Mouse (Mus musculus) heart, embryonic 14.5 days (tissue): Measurements from ENCODE around the gene Mtch2. TPM values are rescaled to one million over a fixed set of nuclear protein-coding genes. Genes with fewer than 3 reads are reported as not detected.
"Not testable (repeated sequence)": the region's sequence is repeated elsewhere in the genome, so short reads cannot be mapped to it uniquely, and the experiment has no call there.

Source experiments
- ATAC-seq: fragments of 200-750 bp; cut with Nextera tagmentation; 2 replicates; pipeline ENCODE4 v1.8.0; 2017; ENCODE audit warnings: low read depth, moderate TSS enrichment; ENCODE audit not compliant: insufficient number of reproducible peaks, insufficient read depth, low FRiP score
- H3K27ac ChIP-seq, 2 experiments: fragments of 200-500 bp in 1 of 2; fragments of 300-500 bp in 1 of 2; sonication (generic) in 1 of 2; replicated peaks in 1 of 2; 2 replicates each; pipeline ENCODE4 v1.5.1; 2012 to 2014; ENCODE audit warnings: low read depth in 2 of 2, low read length in 2 of 2, control low read depth in 1 of 2, mild to moderate bottlenecking in 1 of 2, mixed read lengths in 1 of 2; ENCODE audit not compliant: control insufficient read depth in 1 of 2, insufficient read depth in 1 of 2
- H3K27me3 ChIP-seq: fragments of 300-500 bp; sonication (generic); 2 replicates; pipeline ENCODE4 v1.6.1; 2014; ENCODE audit warnings: mild to moderate bottlenecking, low read length, control low read depth; ENCODE audit not compliant: control insufficient read depth, insufficient read depth
- H3K36me3 ChIP-seq: fragments of 300-500 bp; sonication (generic); 2 replicates; pipeline ENCODE4 v1.6.1; 2014; ENCODE audit warnings: mild to moderate bottlenecking, control low read depth, low read length, mixed read lengths; ENCODE audit not compliant: control insufficient read depth, insufficient read depth
- H3K4me1 ChIP-seq, 2 experiments: fragments of 200-500 bp in 1 of 2; fragments of 300-500 bp in 1 of 2; sonication (generic) in 1 of 2; 2 replicates each; pipeline ENCODE4 v1.6.1; 2012 to 2014; ENCODE audit warnings: low read length in 2 of 2, control low read depth in 1 of 2, mixed read lengths in 1 of 2; ENCODE audit not compliant: control insufficient read depth in 2 of 2, insufficient read depth in 2 of 2
- H3K4me2 ChIP-seq: fragments of 300-500 bp; sonication (generic); 2 replicates; pipeline ENCODE4 v1.6.1; 2014; ENCODE audit warnings: mild to moderate bottlenecking, low read length
- H3K4me3 ChIP-seq, 2 experiments: fragments of 200-500 bp in 1 of 2; fragments of 300-500 bp in 1 of 2; sonication (generic) in 1 of 2; 2 replicates each; pipeline ENCODE4 v1.5.1; 2012 to 2014; ENCODE audit warnings: low read length in 2 of 2, mild to moderate bottlenecking in 2 of 2, control low read depth in 1 of 2, low read depth in 1 of 2, moderate library complexity in 1 of 2; ENCODE audit not compliant: control insufficient read depth in 1 of 2, insufficient read depth in 1 of 2
- H3K9ac ChIP-seq: fragments of 300-500 bp; sonication (generic); 2 replicates; pipeline ENCODE4 v1.6.1; 2014; ENCODE audit warnings: mild to moderate bottlenecking, low read length
- H3K9me3 ChIP-seq: fragments of 300-500 bp; sonication (generic); 2 replicates; pipeline ENCODE4 v1.6.1; 2016; ENCODE audit warnings: low read length, control low read depth; ENCODE audit not compliant: control insufficient read depth
- WGBS: fragments of 180-500 bp; shearing (Covaris S2); extraction: QIAGEN DNeasy Blood & Tissue Kit; methylation state at CpG from one replicate; pipeline ENCODE4 v1.1.7; 2014; 5-methylcytosine and 5-hydroxymethylcytosine counted together
- polyA plus RNA-seq: library from polyadenylated mRNA; unstranded; fragments of >200 nt; fragmentation: Nextera tagmentation; extraction: Ambion mirVana; gene quantifications from 2 replicates; pipeline ENCODE4 v1.2.1, GENCODE M21; 2014

Mtch2 gene
- polyA plus RNA-seq, 1 experiment from 2014 or later = 286 TPM

- whole genome bisulfite sequencing = 90% methylated on average over 2 of the region's 2 CpGs
- H3K4me1 ChIP-seq = no peaks in the 10 kb centered on the region
- H3K9me3 ChIP-seq = no peaks in the 10 kb centered on the region
- H3K27me3 ChIP-seq = no peaks in the 10 kb centered on the region
- no peak for ATAC-seq
- no peak overlapping the region for H3K9ac ChIP-seq
- H3K36me3 ChIP-seq = no peaks in the 10 kb centered on the region
- H3K27ac ChIP-seq = no peak overlapping the region
- no peak overlapping the region for H3K4me2 ChIP-seq
- H3K4me3 ChIP-seq = no peak overlapping the region
These were observed 24.0 kb upstream of the Mtch2 start for GRCm38 (mm10) chr2:90822978-90823377.

DNA sequence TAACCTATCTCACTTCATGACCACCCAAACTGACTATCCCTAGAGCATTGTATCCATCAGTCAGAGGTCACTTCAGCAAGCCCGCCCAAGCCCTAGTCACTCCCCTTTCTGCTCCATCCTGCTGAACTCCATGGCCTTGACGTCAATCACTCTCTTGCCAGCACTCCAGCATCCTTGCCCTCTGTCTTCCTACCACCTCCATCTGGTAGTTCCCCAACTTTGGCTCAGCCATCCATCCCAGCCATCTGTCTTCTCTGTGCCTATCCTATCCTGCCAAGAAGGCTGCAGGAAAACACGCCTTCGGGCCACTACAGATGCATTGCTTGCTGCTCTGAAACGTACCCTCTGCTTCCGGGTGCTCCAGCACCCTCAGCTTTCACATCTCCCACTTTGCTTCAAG, 23.2 kb upstream of the Mtch2 start:
- Histone ChIP-seq H3K9me3 (no peaks in the 10 kb centered on the region), H3K9ac (no peak overlapping the region), H3K4me1 (no peaks in the 10 kb centered on the region), H3K27ac (no peak overlapping the region), H3K27me3 (no peaks in the 10 kb centered on the region), H3K4me2 (no peak overlapping the region), H3K36me3 (no peaks in the 10 kb centered on the region), H3K4me3 (no peak overlapping the region)
- no peak for ATAC-seq
- 77% methylated on average over 6 of the region's 6 CpGs for WGBS

DNA sequence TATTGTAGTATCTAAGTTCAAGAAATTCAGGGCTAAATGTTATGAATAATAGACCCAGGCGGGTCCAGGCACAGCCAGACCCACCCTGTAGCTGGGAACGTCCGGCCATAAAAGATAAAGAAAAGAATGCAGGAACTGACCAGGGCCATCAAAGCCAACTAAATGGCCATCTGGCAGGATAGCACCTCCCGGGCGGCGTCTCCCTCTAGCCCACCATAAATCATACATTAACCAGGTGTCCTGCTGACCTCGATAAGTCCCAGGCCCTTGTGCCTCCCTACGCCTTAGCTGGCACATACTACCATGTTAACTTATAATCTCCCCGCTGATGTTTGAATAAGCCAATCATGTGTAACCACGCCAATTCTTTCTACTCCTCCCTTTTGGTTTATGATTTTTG, 22.4 kb upstream of the Mtch2 start:
- not testable (repeated sequence) for H3K9me3 ChIP-seq, H3K36me3 ChIP-seq, H3K9ac ChIP-seq, H3K4me2 ChIP-seq, H3K27me3 ChIP-seq, ATAC-seq, H3K4me3 ChIP-seq, H3K4me1 ChIP-seq, H3K27ac ChIP-seq
- WGBS = 61% methylated on average over 10 of the region's 10 CpGs

DNA sequence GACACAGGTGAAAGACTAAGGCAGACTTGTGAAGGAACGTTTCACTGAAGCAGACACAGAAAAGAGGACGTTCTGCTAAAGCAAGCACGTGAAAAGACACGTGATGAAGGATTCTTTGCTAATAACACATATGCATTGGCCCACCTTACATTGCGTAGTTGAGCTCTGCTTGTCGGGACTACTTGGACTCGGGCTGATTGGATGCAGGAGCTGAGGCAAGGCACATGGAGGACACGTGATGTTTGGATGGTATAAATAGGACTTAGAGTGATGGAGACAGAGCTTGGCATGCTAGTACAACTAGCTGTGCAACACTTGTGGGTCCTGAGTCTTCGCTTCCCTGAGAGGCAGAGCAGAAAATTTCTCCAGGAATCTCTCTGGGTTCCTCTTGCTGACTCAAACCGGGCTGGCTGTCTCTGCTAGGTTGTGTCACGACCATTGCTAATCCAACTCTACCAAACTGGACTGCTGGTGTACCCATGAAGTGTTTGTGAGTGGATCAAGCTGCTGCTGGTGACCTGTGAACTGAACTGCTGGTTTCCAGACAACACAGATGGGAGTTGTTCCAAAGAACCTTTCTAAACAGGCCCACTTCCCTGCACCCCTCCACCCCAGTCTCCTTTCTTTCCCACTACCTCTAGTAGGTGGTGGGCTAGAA, 21.3 kb upstream of the Mtch2 start:
- 79% methylated on average over 11 of the region's 11 CpGs for WGBS
- H3K9me3 ChIP-seq = no peaks in the 10 kb centered on the region
- H3K27me3 ChIP-seq = no peaks in the 10 kb centered on the region
- H3K36me3 ChIP-seq = no peaks in the 10 kb centered on the region
- no peak overlapping the region for H3K27ac ChIP-seq
- no peak overlapping the region for H3K9ac ChIP-seq
- ATAC-seq = no peak
- no peaks in the 10 kb centered on the region for H3K4me1 ChIP-seq
- no peak overlapping the region for H3K4me2 ChIP-seq
- no peak overlapping the region for H3K4me3 ChIP-seq

DNA sequence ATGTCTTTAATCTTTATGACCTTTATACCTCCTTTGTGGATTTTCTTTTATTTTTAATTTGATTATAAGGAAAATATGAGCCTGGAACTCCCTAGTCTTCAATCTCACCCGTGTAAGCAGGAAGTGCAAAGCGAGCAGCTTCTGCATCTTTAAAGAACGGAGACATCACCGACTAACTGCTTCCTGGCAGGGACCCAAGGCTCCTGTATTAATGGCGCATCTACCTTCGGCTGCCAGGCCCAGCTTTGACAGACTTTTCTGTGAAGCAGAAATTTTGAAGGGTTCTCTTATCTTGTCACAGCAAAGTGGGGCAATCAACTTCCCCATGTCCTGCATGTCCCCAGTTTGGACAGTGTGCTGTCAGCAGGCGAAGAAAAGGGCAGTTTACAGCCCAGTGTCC, 18.2 kb upstream of the Mtch2 start:
- no peaks in the 10 kb centered on the region for H3K27me3 ChIP-seq
- H3K4me3 ChIP-seq = no peak overlapping the region
- 46% methylated on average over 7 of the region's 7 CpGs for WGBS
- no peak overlapping the region for H3K27ac ChIP-seq
- H3K4me2 ChIP-seq = no peak overlapping the region
- no peaks in the 10 kb centered on the region for H3K9me3 ChIP-seq
- H3K4me1 ChIP-seq = no peaks in the 10 kb centered on the region
- H3K36me3 ChIP-seq = no peaks in the 10 kb centered on the region
- ATAC-seq = no peak
- H3K9ac ChIP-seq = no peak overlapping the region

DNA sequence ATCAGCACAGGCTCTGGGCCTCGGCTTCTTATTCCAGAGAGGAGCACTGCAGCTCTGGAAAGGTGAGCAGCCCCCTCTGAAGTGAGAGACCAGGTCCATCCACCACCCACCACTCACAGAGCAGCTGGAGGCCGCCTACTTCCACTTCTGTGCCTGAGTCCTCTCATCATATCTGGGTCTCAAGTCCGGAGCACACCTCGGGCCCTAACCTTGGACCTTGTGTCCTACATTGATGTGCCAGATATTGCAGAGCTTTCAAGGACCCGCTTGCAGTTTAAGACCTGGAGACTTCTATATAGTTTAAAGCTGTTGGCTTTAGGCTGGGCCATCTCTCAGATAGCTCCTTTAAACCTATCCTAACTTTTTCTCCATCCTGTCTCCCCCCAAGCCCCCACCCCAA, 13.5 kb upstream of the Mtch2 start:
- no peaks in the 10 kb centered on the region for H3K9me3 ChIP-seq
- H3K4me1 ChIP-seq = no peaks in the 10 kb centered on the region
- H3K4me3 ChIP-seq = no peak overlapping the region
- WGBS = 68% methylated on average over 5 of the region's 5 CpGs
- no peak overlapping the region for H3K9ac ChIP-seq
- H3K27me3 ChIP-seq = no peaks in the 10 kb centered on the region
- no peak for ATAC-seq
- H3K36me3 ChIP-seq = no peaks in the 10 kb centered on the region
- no peak overlapping the region for H3K27ac ChIP-seq
- no peak overlapping the region for H3K4me2 ChIP-seq

DNA sequence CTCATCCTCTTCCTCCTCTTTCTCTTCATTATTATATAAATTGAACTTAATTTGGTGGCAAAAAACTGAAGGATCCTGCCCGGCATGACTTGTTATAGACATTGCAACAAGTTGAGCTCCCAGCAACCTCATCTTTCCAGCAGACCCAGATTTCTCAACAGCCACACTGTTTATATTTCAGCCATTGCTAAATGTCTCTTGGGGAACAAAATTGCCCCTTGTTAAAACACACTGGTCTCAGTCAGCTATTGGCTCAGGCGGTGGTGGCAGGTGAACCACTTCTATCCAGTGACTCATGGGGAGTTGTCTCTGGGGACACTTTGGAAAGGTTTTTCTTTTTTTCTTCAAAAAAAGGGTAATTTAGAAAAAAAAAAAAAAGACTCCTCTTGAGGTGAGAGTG, 8.3 kb upstream of the Mtch2 start:
- ATAC-seq = no peak
- Histone ChIP-seq H3K27me3 (no peaks in the 10 kb centered on the region), H3K27ac (no peak overlapping the region), H3K4me2 (no peak overlapping the region), H3K36me3 (no peaks in the 10 kb centered on the region), H3K9ac (no peak overlapping the region), H3K4me3 (no peak overlapping the region), H3K9me3 (no peaks in the 10 kb centered on the region), H3K4me1 (no peaks in the 10 kb centered on the region)
- WGBS = 87% methylated on average over 2 of the region's 2 CpGs

- 84% methylated on average over 1 of the region's 1 CpGs for WGBS
- Histone ChIP-seq H3K27ac (no peak overlapping the region), H3K9me3 (no peaks in the 10 kb centered on the region), H3K9ac (no peak overlapping the region), H3K4me3 (no peak overlapping the region), H3K36me3 (no peaks in the 10 kb centered on the region), H3K27me3 (no peaks in the 10 kb centered on the region), H3K4me2 (no peak overlapping the region), H3K4me1 (peaks cover 5 to 14% of the 10 kb centered on the region in 2 experiments)
- no peak for ATAC-seq
These were observed 3.3 kb upstream of the Mtch2 start for GRCm38 (mm10) chr2:90843666-90844065.
